Mouse (Mus musculus): ENCODE data around the gene Fgf15. TPM values are rescaled to one million over a fixed set of nuclear protein-coding genes. Genes with fewer than 3 reads are reported as not detected.
A peak's percentile ranks its signal among the peaks of the same experiment; 100 is the strongest.

Gene Fgf15
- polyA plus RNA-seq, 1 experiment from 2014 or later, result 92.1 TPM

GRCm38 (mm10) chr7:144942071-144942743, 45.9 kb downstream of the Fgf15 start:
- Histone ChIP-seq H3K4me2 (ENCODE audit: low read depth, low read length, severe bottlenecking) (peak overlapping the region; percentile 61), H3K27ac (ENCODE audit: low read depth, low read length) (peak overlapping the region; percentile 98), H3K9me3 (ENCODE audit: control insufficient read depth, low read length) (no peaks in the 10 kb centered on the region), H3K9ac (ENCODE audit: low read length) (peak overlapping the region; percentile 64), H3K4me1 (replicated peaks; ENCODE audit: control insufficient read depth, insufficient read depth, low read length) (peaks cover 14% of the 10 kb centered on the region), H3K4me3 (ENCODE audit: low read depth, low read length) (peak overlapping the region; percentile 80), H3K27me3 (ENCODE audit: control insufficient read depth, insufficient read depth, low read length) (no peaks in the 10 kb centered on the region), H3K36me3 (ENCODE audit: control insufficient read depth, insufficient read depth, low read length) (peaks cover 1% of the 10 kb centered on the region; the same call in 1 of the 2 replicates)
- ATAC-seq (replicated peaks; ENCODE audit: low FRiP score) (peak; percentile 13), DNase-seq (ENCODE audit: low spot score) (peak; percentile 79)
- WGBS, result under 1% methylated on average over 35 of the region's 35 CpGs

GRCm38 (mm10) chr7:144942744-144943135, 46.4 kb downstream of the Fgf15 start:
- peak overlapping the region; percentile 61 for H3K4me2 ChIP-seq (ENCODE audit: low read depth, low read length, severe bottlenecking)
- no peaks in the 10 kb centered on the region for H3K9me3 ChIP-seq (ENCODE audit: control insufficient read depth, low read length)
- peak overlapping the region; percentile 98 for H3K27ac ChIP-seq (ENCODE audit: low read depth, low read length)
- DNase-seq (ENCODE audit: low spot score), result peak; percentile 72
- H3K36me3 ChIP-seq (ENCODE audit: control insufficient read depth, insufficient read depth, low read length), result no peaks in the 10 kb centered on the region
- H3K9ac ChIP-seq (ENCODE audit: low read length), result peak overlapping the region; percentile 64
- WGBS, result under 1% methylated on average over 20 of the region's 20 CpGs
- H3K4me1 ChIP-seq (replicated peaks; ENCODE audit: control insufficient read depth, insufficient read depth, low read length), result peaks cover 14% of the 10 kb centered on the region
- no peak for ATAC-seq (replicated peaks; ENCODE audit: low FRiP score)
- no peaks in the 10 kb centered on the region for H3K27me3 ChIP-seq (ENCODE audit: control insufficient read depth, insufficient read depth, low read length)
- peak overlapping the region; percentile 80 for H3K4me3 ChIP-seq (ENCODE audit: low read depth, low read length)

- ATAC-seq (replicated peaks; ENCODE audit: low FRiP score) (peak; percentile 3; the same call in 1 of the 2 replicates), DNase-seq (ENCODE audit: low spot score) (peak; percentile 92)
- Histone ChIP-seq H3K36me3 (ENCODE audit: control insufficient read depth, insufficient read depth, low read length) (no peaks in the 10 kb centered on the region), H3K4me1 (replicated peaks; ENCODE audit: control insufficient read depth, insufficient read depth, low read length) (peaks cover 14% of the 10 kb centered on the region), H3K9ac (ENCODE audit: low read length) (peak overlapping the region; percentile 64), H3K9me3 (ENCODE audit: control insufficient read depth, low read length) (no peaks in the 10 kb centered on the region), H3K27me3 (ENCODE audit: control insufficient read depth, insufficient read depth, low read length) (no peaks in the 10 kb centered on the region), H3K4me3 (ENCODE audit: low read depth, low read length) (peak overlapping the region; percentile 80), H3K4me2 (ENCODE audit: low read depth, low read length, severe bottlenecking) (peak overlapping the region; percentile 61), H3K27ac (ENCODE audit: low read depth, low read length) (peak overlapping the region; percentile 98; the same call in 1 of the 2 replicates)
- WGBS, result under 1% methylated on average over 45 of the region's 45 CpGs
Observed at GRCm38 (mm10) chr7:144943254-144943653, 46.9 kb downstream of the Fgf15 start.

Other genes with a start within 250 kb of the Fgf15 start
- 22.9 and 25.6 TPM in 2 replicates for gene Ano1, start 144.6 kb upstream of the Fgf15 start, polyA plus RNA-seq (2014; fragmentation: Nextera tagmentation; extraction: Ambion mirVana)
- gene Fgf3, start 58.4 kb upstream of the Fgf15 start, polyA plus RNA-seq (2014; fragmentation: Nextera tagmentation; extraction: Ambion mirVana), result 1.9 and 2.8 TPM in 2 replicates
- gene Fgf4, start 49.2 kb upstream of the Fgf15 start, polyA plus RNA-seq (2014; fragmentation: Nextera tagmentation; extraction: Ambion mirVana), result not detected in 2 replicates
- gene LTO1, start 18.6 kb downstream of the Fgf15 start, polyA plus RNA-seq (2014; fragmentation: Nextera tagmentation; extraction: Ambion mirVana), result 29.2 and 31.1 TPM in 2 replicates
- gene Ccnd1, start 43.4 kb downstream of the Fgf15 start, polyA plus RNA-seq (2014; fragmentation: Nextera tagmentation; extraction: Ambion mirVana), result 238 and 268 TPM in 2 replicates